ENCODE assay signal across 25 mouse cellular contexts in genomic region chr14:32787691-32788090, GRCm38 (mm10). TPM values are rescaled to one million over a fixed set of nuclear protein-coding genes. Genes with fewer than 3 reads are reported as not detected.
DNase-seq lines count a peak whose midpoint lies in the region; ATAC-seq and TF ChIP-seq lines count a peak whose summit lies in the region.
"Had no signal": no experiment of that assay in that cellular context is flagged by ENCODE, and none has a peak within 500 bp of the region (broad histone marks: within the 10 kb centered on the region; RNA-seq: fewer than 3 reads in every experiment).

No protein-coding gene starts in this region.

- DNase-seq in kidney, postnatal 0 days (ENCODE audit: low spot score): peak; percentile 42
- no peak for DNase-seq in kidney, adult 11 months
- peak; percentile 94 for DNase-seq in Muller cell, postnatal 12 days (ENCODE audit: inconsistent ontology term)
- no peak for DNase-seq in urinary bladder, postnatal 10 days (ENCODE audit: low spot score)
- DNase-seq in spleen, postnatal 10 days (ENCODE audit: low spot score in 2 of 2): no peak
- DNase-seq: adrenal gland, adult 8-10 months; adrenal gland, postnatal 36 days; cerebellum, adult 18-20 months; cerebellum, adult 9-11 months; cerebellum, postnatal 36 days; gastrocnemius, postnatal 25 days; heart, adult 18-20 months; heart, postnatal 14 days had no signal

- no peaks in the 10 kb centered on the region for H3K27me3 ChIP-seq in kidney, postnatal 0 days (ENCODE audit: insufficient read depth, low read length)
- H3K27me3 ChIP-seq: embryonic facial prominence, embryonic 13.5 days; forebrain, embryonic 12.5 days; heart, embryonic 15.5 days; hindbrain, embryonic 15.5 days had no signal

- no peak overlapping the region for H3K9ac ChIP-seq in kidney, postnatal 0 days (ENCODE audit: low read depth, low read length)
- H3K9ac ChIP-seq: embryonic facial prominence, embryonic 13.5 days; forebrain, embryonic 12.5 days; heart, embryonic 15.5 days; hindbrain, embryonic 15.5 days had no signal

- H3K4me2 ChIP-seq in kidney, postnatal 0 days (ENCODE audit: low read length): no peak overlapping the region
- H3K4me2 ChIP-seq: embryonic facial prominence, embryonic 13.5 days; forebrain, embryonic 12.5 days; heart, embryonic 15.5 days; hindbrain, embryonic 15.5 days had no signal

- no peak for TF ChIP-seq CTCF in kidney, postnatal 0 days (IDR thresholded peaks at IDR 0.05; ENCODE audit: low read depth)

- H3K79me2 ChIP-seq in macrophage (ENCODE audit: inconsistent target): peaks cover 69% of the 10 kb centered on the region

- no peaks in the 10 kb centered on the region for H3K9me3 ChIP-seq in kidney, postnatal 0 days (replicated peaks; ENCODE audit: low read length)
- H3K9me3 ChIP-seq: embryonic facial prominence, embryonic 13.5 days; forebrain, embryonic 12.5 days; heart, embryonic 10.5 days; heart, embryonic 15.5 days; hindbrain, embryonic 15.5 days had no signal

- WGBS in kidney, postnatal 0 days: 51% methylated on average over 5 of the region's 5 CpGs
- 27% methylated on average over 5 of the region's 5 CpGs for WGBS in macrophage (ENCODE audit: missing documents)

- H3K36me3 ChIP-seq in kidney, postnatal 0 days (ENCODE audit: insufficient read depth, low read length): no peaks in the 10 kb centered on the region
- H3K36me3 ChIP-seq in macrophage (ENCODE audit: inconsistent target): 0 out of 2 replicates have a peak, but pooled peaks cover 9% of the 10 kb centered on the region
- H3K36me3 ChIP-seq: embryonic facial prominence, embryonic 13.5 days; forebrain, embryonic 12.5 days; heart, embryonic 10.5 days; heart, embryonic 15.5 days; hindbrain, embryonic 15.5 days had no signal

- no peak overlapping the region for H3K27ac ChIP-seq in kidney, postnatal 0 days
- peak overlapping the region; percentile 92 for H3K27ac ChIP-seq in macrophage
- H3K27ac ChIP-seq: embryonic facial prominence, embryonic 13.5 days; forebrain, embryonic 12.5 days; heart, embryonic 10.5 days; heart, embryonic 15.5 days; hindbrain, embryonic 15.5 days had no signal

- H3K4me3 ChIP-seq in kidney, postnatal 0 days (replicated peaks; ENCODE audit: low read depth, low read length): no peak overlapping the region
- H3K4me3 ChIP-seq in macrophage (ENCODE audit: inconsistent target): peak overlapping the region; percentile 70; the same call in 1 of the 2 replicates
- H3K4me3 ChIP-seq: embryonic facial prominence, embryonic 13.5 days; forebrain, embryonic 12.5 days; heart, embryonic 10.5 days; heart, embryonic 15.5 days; hindbrain, embryonic 15.5 days had no signal

- no peaks in the 10 kb centered on the region for H3K4me1 ChIP-seq in kidney, postnatal 0 days (replicated peaks; ENCODE audit: insufficient read depth, low read length)
- H3K4me1 ChIP-seq: embryonic facial prominence, embryonic 13.5 days; forebrain, embryonic 12.5 days; hindbrain, embryonic 15.5 days had no signal

- no peak for ATAC-seq in kidney, postnatal 0 days (replicated peaks; ENCODE audit: low FRiP score, low read depth)
- ATAC-seq: forebrain, embryonic 16.5 days had no signal

RNA-seq across cellular contexts. Expression of gene Tmem273, which starts 1.9 kb away (rescaled TPM):
- polyA plus RNA-seq in kidney, postnatal 0 days (2015; fragmentation: Nextera tagmentation; extraction: Ambion mirVana): 0.20 and 0.30 TPM in 2 replicates
- 100 to 1,000 TPM in 7 of 26 experiments, 10 to 100 TPM in 17, 1 to 10 TPM in 2; 3.0 to 142 (median 70.4) TPM for total RNA-seq in macrophage (2018; cell fraction: chromatin; rRNA removed)
- 10 to 100 TPM; 15.5 to 57.2 (median 27.6) TPM for total RNA-seq in macrophage (2018; cell fraction: cytosol; rRNA removed)
- total RNA-seq in macrophage (2018; cell fraction: nucleus; rRNA removed): 100 to 1,000 TPM in 5 of 26 experiments, 10 to 100 TPM in 20, 1 to 10 TPM in 1; 4.5 to 137 (median 54.5) TPM
- polyA plus RNA-seq in macrophage (2018): 50.0 to 64.0 TPM (median 56.3 TPM) in 3 replicates
- total RNA-seq: ES-E14; gastrocnemius, adult 18-20 months; gastrocnemius, postnatal 25 days had no signal

RNA-seq across cellular contexts. Expression of gene Fam170b, which starts 46.1 kb away (rescaled TPM):
- 0.04 and 0.09 TPM in 2 replicates for polyA plus RNA-seq in kidney, postnatal 0 days (2015; fragmentation: Nextera tagmentation; extraction: Ambion mirVana)
- total RNA-seq in macrophage (2018; cell fraction: chromatin; rRNA removed): 1 to 10 TPM in 13 of 26 experiments, under 1 TPM in 9, not detected in 4; 0.26 to 1.9 (median 1.1) TPM
- under 1 TPM in 25 of 26 experiments, not detected in 1; 0.04 to 0.33 (median 0.17) TPM for total RNA-seq in macrophage (2018; cell fraction: cytosol; rRNA removed)
- 1 to 10 TPM in 5 of 26 experiments, under 1 TPM in 16, not detected in 5; 0.31 to 1.4 (median 0.68) TPM for total RNA-seq in macrophage (2018; cell fraction: nucleus; rRNA removed)
- polyA plus RNA-seq in macrophage (2018): 0.15 to 0.16 TPM in 2 of 3 replicates, not detected in the other
- total RNA-seq: gastrocnemius, adult 18-20 months; gastrocnemius, postnatal 25 days; heart, adult 18-20 months; heart, postnatal 14 days; hematopoietic stem cell, adult 5-6 weeks had no signal
- polyA plus RNA-seq: brain, embryonic 14.5 days; embryonic facial prominence, embryonic 13.5 days; forebrain, embryonic 12.5 days; forebrain, embryonic 16.5 days; frontal cortex, adult 2 months had no signal

Comparison
In these comparisons a context has a peak if more than half of its experiments do, and no peak if none do; other contexts are left out.
1. DNase-seq: peak in kidney, postnatal 0 days (single experiment) and Muller cell, postnatal 12 days (single experiment); none in kidney, adult 11 months (single experiment), urinary bladder, postnatal 10 days (single experiment) and spleen, postnatal 10 days (0 of 2).
2. RNA of gene Tmem273, which starts 1.9 kb away (polyA plus RNA-seq): 50.0 to 64.0 TPM in macrophage; 0.20 to 0.30 TPM in kidney, postnatal 0 days; every median in the first group is over 10 times any median in the second.